Mouse (Mus musculus) CH12.LX (cell line): ENCODE measurements at regions not wholly inside any gene's neighbourhood (a gene's known extent, or its start where the extent isn't known, plus 50 kb on each side); places are given as distances from the start of the nearest gene placed in this dataset.

Source experiments
- MAX ChIP-seq: IDR thresholded peaks from 2 replicates; pipeline ENCODE4 v1.6.1; 2011; ENCODE audit warnings: low read length, improper control_type of control experiment
- USF1 ChIP-seq: IDR thresholded peaks from 2 replicates; pipeline ENCODE4 v1.6.1; 2014; ENCODE audit warnings: low read depth, mild to moderate bottlenecking, inconsistent platforms, low read length, improper control_type of control experiment

DNA sequence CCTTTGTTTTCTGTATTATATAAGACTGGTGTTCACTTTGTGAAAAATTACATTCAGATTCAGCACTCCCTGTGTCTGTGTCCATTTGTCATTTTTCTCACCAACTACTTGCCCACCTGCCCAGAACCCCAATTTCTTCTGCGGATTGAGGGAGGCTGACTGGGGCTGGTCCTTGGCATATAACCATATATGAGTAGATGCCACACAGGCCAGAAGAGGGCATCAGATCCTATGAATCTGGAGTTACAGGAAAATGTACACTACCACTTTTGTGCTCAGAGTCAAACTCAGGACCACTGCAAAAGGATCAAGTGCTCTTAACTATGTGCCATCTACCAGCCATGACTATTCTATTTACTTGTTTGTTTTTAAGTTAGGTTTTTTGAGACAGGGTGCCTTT lies 197.4 kb downstream of the Casp12 start:
- no peak for TF ChIP-seq MAX
- no peak for TF ChIP-seq USF1
